Mouse (Mus musculus) spleen, postnatal 4 days (tissue): ENCODE results near the gene Itga3.

Experiments used
- DNase-seq, 2 experiments: peaks; one replicate each; pipeline ENCODE4 v3.0.0; 2022; ENCODE audit warnings: low spot score in 2 of 2

The Itga3 gene

DNA sequence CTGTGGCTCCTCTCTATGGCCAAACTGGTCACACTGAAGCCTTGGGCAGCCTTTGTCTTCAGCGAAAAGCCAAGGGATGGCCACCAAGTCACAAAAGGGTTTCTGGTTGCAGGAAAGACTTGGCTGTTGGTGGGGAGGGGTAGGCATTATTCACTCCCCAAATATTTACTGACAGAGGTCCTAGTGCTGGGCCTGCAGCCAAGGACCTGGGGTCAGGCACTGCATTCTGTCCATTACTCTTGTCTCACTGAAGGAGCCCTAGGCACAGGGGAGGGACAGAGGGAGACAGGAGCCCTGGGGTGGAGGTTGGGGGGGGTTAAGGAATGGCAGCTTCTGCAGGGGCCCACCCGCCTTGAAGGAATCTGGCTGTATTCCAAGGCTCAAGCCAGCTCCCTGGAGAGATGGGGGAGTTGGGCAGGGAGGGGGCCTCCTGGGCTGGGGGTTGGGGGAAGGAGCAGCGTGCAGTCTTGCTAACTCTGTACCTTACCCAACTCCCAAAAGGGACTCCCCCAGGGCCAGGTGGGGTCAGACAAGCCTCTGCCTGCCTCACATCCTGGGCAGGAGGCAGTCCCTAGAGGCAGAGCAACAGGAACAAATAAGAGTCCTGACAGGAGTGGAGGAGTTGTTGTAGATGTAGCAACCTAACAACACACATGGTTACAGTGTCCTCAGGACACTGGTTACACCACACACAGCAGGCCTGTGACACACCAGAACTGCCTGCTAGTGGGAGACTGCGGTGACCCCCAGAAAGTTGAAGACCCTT lies 20.2 kb upstream of the Itga3 start:
- no peak for DNase-seq

DNA sequence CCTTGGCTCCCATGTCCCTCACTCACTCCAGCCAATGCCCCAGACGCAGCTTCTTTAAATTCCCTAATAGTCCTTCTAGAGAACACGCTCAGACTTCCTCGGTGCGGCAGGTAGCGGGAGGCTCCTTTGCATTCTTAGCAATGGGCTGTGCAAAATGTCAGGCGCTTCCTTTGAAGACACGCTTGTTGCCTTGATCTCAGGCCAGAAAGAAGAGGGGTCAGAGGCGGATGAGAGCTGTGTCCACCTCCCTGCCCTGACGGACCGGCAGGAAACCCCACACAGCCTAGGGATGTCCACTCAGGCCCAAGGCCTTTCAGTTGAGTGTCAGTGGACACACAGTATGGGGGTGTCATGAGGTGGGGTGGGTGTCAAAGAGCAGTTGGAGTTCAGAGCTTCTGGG lies 19.0 kb upstream of the Itga3 start:
- no peak for DNase-seq

DNA sequence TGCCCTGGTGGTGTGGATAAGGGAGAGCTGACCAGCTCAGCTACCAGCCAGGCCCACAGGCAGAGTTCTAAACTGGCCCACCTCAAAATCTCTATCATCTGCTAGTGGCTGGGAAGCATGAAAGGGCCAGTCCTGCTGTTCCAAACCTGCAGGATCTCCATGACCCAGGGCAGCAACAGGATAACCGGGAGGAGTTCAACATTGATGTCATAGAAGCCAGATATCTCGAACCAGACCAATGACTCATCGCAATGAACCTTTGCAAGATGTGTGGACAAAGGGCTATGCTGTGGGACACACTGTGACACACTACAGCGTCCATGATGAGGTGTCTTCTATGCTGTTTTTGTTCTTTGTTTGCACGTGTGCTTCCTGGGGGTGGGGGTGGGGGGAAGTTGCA lies 16.5 kb upstream of the Itga3 start:
- DNase-seq = no peak

DNA sequence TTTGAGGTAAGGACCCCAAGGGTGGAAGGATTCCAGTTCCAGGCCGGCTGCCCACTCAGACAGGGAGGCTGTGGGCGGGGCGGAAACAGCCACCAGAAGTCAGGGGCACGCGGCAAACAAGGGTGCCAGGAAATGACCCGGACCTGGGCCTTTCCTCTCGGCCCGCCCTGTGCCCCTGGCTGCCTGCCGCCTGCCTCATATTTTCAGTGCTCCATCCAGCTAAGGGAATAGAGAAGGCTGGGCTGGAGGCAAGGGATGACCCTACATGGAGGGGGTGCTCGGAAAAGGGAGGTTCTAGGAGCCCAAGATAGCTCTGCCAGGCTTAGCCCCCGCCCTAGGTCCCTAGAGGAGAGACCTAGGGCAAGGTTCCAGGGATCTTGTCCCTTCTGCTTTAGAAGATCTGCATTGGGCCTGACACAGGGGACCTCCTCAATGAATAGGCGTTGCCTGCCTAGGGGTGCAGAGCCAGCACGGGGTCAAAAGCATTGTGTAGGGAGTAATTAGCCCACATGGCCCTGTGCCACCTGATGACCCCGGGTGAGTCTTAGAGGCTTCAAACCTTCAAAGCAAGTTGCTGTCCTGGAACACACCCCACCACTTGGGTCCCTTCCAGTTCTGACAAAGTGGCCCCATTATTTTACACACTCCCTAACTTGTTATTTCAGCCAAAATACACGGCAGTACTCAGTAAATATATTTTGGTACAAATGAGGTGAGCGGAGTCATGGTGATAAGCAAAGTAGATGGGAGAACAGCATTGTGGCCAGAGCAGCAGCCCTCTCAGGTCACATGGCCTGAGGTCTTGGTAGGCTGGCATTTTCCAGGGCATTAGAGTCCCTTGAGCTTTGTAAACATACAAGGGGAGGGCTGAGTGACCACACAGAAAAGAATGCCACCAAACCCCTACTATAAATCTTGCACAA lies 12.5 kb upstream of the Itga3 start:
- DNase-seq = no peak

DNA sequence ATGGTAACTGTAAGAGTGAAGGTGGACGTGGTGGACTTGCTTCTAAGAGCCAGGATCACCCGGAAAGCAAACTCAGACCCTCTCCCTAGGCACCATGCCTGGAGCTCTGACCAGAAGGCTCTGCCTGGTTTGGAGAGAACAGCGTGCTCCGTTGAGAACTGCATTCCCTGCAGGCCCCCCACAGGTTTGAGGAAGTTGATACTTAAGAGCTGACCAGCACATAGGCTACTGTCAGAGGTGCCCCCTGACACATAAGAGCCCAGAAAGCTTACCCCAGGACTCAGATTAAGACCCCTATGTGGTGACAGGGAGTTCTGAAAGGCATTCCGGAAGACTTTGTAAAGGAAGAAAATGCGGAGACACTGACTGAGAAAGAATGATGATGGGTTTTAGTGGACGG lies 11.7 kb upstream of the Itga3 start:
- DNase-seq = no peak

DNA sequence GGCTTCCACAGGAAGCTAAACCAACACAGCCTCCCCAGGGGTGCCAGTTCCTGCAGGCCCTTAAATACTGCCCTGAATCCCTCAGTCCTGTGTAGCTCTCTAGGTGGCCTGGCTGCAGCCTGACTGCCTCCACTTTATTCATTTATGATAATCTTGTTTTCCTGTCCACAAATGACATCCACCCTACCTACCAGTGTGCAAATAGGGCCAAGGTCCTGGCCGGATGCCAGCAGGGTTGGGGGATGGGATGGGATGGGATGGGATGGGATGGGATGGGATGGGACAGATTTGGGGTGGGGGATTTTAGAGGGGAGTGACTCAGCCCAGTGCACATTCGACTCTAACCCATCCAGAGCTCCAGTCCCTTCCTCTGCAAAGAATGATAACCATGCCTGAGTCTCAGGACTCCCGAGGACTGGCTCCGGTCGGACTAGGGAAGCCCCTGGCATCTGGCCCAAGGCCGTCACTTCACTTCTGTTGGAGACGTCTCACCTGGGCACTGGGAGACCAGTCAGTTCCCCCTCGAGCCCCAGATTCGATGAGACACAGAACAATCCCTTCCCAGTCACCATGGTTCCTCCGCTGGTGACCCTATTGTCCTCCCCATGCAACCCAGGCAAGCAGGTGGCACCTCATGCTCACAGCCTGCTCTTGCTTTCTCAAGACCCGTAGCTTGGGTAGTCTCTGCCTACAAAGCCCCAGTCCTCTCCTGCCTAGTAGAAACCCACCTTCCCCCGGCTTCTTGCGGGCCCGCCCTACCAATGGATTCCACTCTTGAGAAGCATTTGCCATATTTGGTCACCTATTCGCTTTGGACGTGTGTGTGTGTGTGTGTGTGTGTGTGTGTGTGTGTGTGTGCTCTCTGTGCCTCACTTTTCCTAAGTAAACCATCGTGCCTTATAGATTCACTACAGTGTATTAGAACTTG lies 11.0 kb upstream of the Itga3 start:
- DNase-seq = no peak

DNA sequence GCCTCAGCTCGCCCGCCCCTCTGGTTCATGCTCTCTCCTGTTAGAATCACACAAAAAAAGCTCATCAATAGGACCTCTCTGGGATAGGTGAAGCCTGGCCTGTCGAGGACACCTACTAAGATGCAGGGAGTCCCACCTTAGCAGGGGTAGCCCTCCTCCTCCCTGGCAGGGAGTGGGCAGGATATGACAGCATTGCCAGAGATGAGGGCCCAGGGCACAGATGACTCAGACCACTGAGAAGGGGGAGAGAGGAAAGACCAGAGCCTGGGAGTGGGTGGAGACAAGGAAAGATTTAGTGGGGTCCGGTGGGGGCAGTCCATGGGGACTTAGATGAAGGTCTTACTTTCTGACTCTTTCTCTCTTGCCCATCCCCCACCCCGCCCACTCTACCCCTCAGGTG lies 9.6 kb upstream of the Itga3 start:
- DNase-seq = no peak

DNA sequence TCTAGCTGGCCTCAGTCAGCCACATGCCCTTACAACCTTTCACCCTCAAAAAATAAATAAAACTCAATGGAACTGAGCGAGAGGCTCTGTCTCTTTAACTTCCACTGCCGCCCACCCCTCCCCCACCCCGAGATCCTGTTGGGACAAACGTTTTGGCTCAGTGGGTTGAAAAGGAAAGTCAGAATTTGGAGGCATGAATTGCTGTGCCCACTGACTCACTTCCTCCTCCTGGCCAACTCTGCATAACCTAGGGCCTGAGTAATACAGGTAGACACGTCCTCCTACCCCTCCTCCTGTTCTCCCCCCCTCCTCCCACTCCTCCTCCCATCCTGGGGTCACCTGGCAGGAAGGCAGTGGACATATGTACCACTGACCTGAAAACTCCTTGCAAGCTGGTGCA lies 9.1 kb upstream of the Itga3 start:
- DNase-seq = no peak

DNA sequence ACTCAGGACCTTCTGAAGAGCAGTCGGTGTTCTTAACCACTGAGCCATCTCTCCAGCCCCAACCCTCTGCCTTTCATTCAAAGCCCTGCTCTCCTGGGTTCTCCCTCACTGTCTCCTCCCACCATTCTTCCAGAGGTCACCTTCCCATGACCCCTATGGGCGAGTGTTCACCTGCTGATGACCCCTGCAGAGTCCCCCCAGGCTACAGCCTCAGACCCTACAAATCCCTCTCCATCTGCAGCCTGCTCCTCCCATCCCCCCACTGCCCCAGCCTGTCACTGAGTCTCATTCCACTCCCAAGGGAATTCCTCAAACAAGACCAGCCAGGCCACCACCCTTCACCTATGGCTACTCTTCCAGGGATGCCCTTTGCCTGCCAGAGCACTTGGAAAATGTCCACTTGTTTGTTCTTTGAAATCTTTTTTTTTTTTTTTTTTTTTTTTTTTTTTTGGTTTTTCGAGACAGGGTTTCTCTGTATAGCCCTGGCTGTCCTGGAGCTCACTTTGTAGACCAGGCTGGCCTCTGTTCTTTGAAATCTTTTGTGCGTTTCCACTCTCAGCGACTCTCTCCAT lies 8.3 kb upstream of the Itga3 start:
- DNase-seq = no peak

DNA sequence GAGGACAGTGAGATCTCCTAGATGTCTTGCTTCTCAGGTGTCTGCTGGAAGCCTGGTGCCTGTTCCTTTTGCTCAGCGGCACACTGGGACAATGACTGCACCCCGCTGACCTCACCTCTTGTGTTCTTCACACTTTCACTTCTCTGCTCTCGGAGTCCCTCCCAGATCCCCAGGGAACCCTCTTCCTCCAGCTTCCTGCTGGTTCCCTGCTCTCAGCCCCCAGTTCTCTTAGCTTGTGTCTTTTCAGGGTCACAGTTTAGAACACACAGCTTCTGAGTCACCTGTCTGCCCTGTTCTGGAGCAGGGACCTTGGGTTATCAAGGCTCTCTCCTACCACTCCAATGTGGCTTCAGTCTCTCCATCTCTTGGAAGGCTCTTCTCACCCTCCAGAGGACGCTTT lies 7.6 kb upstream of the Itga3 start:
- DNase-seq = no peak

DNA sequence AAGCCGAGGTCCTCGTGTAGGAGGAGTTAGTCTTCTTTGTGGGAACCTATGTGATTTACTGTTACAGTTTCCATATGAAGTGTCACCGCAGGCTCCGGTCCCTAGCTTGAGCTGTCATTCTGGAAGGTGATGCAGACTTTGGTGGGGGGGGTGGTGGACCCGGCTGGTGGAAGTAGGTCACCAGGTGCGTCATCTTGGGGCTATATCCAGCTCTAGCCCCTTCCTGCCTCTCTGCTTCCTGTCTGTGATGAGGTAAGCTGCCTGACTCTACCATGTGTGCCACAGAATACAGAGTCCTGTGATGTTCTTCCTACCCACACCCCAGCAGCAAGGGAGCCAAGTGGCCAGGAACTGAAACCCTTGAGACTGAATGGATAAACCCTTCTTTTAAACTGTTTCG lies 6.3 kb upstream of the Itga3 start:
- DNase-seq = no peak

DNA sequence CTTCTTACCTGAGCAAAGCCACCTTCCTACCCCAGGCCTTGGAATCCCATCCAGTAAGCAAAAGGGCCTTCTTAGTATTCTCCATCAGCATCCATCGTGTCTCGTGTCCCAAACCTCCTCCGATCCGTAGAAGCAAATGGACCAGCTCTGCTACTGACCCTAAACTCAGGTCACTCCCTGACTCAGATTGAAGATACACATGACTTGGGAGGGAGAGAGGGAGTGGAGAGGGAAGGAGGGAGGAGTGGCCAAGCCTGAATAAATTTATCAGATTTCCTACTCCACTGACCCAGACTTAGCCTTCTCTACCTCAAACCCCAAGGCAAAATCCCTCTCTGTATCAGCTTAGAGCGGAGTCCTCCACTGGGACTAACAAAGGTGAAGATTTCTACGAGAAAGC lies 4.2 kb upstream of the Itga3 start:
- no peak for DNase-seq

DNA sequence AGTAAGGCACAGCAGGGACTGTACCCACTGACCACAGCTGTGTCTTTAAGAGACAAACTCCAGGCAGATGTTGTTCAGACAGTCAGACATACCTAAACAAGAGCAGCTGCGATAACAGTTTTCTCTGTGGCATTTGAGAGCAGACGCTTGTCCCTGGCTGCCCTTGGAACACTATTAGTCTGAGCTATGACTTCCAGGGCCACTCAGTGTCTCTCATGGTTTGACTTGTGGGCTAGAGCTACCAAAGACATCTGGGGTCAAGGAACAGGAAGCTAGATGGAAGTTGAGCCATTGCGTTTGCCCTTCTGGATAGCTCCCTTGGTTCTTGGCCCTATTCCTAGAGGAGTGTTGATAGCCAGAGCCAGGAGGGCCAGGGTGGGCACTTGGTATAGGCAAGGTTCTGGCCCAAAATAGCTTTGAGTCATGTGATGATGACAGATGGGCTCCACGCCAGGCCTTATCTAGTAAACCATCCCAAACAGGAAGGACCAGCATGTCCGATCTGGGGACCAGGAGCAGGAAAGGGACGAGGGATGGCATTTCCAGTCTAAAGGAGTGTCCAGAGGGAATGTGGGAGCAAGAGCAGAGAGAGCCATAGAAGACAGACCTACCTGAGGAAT lies 2.8 kb upstream of the Itga3 start:
- no peak for DNase-seq

DNA sequence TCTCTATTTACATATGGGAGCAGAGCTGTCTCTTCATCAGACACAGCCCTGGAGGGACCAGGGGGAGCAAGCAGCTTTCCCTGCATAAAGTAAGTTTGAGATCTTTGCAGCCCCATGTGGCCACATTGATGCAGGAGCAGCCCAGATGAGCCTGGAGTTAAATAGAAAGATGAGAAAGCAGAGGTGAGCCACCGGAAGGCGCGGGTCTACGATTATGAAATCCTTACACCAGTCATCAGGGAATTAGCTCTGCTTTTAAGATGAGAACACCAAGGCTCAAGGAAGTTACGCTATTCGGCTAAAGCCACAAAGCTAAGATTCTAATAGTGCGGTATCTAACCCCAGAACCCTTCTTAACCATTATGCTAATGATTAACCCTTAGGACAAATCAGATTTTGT lies 1.4 kb upstream of the Itga3 start:
- no peak for DNase-seq

DNA sequence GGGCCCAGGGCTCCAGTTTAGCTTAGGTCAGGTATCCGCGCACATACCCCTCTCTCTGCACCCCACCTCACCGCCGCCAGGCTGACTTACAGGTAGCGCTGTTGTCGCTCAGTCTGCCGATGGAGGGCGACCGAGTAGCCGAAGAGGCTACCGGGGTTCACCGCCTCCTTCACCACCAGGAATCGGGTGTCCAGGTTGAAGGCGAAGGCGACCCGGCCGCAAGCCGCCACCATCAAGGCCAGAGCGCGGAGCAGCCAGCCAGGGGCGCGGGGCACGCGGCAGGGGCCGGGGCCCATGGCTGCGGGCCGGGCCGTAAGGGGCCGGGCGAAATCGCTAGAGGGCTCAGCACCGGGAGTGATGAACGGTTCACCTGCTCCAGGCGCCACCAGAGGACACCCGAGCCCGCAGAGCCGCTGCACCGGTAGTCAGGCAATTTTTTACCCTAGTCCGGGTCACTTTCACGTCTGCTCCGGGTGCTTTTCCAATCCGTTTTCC lies 513 bp downstream of the Itga3 start:
- DNase-seq = no peak

DNA sequence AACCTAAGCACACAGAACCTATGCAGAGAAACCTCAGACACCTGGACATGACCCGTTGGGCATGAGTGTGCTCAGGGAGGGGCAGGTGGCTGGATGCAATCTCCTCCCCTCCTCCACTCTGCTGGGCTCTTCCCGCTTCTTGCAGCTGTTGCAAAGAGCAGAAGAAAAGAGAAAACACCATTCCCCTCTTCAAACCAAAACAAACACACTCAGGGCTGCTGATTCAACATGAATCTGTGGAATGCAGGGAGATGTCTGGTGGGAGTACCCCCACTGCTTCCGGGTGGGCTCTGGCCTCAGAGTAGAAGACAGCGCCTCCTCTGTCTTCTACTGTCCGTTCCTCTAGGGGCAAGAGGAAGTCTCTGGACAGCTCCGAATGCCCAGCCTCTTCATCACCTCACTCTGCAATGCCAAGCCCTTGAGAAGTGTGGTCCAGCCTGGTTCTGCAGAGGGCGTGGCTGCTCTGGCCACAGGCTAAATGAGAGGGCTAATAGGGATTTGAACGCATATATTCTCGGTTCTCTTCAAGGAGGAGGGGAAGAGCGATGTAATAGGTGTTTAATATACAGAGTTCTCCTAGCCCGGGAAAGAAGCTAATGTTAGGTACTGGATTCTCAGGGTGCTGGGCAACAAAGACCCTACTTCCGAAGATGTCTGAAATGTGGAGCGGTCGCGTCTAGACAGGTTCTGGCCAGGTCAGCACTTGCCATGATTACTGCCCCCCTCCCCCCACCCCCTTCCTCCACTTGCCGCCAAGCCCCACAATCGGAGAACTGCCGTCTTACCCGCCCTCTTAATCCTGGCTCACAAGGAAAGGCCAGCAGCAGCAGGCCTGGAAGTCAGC lies 1.2 kb downstream of the Itga3 start:
- DNase-seq = no peak

DNA sequence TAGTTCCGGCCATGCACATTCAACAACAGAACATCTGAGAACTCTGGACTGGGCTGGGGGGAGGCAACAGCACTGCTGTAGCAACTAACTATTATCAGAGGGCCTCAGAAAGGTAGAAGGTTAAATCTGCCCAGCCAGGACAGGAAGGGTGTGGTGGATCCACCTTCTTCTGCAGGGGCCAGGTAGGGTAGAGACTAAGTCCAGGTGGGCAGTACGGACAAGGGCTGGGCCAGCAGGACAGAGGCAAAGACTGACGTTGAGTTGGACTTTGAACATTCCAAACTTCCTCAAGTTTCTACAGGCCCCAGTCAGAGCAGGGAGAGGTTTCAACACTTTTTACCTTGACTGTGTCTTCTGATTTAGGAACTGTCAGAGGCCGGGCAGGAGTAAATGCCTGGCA lies 1.9 kb downstream of the Itga3 start:
- no peak for DNase-seq

DNA sequence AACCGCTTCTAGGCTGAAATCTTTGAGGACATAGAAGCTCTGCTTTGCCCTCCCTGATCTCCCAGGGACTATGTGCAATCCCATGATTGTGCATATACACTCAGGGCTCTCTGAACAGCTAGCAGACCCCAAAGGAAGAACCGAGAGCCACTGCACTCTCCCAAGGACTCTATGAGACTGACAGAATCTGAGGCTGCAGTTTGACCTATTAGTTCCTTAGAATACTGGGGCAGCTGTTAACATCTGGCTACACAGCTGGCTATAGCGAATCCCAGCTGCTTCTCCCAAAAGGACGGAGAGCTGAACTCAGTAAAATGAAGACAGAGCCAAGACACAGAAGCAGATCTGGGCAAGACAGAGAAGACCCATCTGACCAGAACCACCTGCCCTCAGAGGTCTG lies 2.8 kb downstream of the Itga3 start:
- no peak for DNase-seq

DNA sequence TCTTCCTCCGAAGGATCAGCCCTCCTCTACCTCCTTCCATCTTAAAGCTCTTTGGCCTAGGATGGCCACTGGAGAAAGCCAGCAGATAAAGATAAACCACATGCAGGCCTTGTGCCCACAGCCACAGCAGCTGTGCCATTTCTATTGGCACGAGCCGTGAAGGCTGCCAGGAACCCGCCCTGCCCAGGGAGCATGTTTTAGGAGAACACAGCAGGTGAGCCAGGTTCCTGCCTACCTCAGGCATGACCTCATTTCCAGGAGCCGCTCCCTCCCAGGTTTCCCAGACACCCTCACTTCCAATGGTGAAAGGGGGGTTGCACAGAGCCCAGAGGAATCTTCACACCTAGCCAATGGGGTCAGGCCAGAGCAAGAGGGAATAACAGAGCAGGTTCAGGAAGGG lies 3.8 kb downstream of the Itga3 start:
- no peak for DNase-seq

DNA sequence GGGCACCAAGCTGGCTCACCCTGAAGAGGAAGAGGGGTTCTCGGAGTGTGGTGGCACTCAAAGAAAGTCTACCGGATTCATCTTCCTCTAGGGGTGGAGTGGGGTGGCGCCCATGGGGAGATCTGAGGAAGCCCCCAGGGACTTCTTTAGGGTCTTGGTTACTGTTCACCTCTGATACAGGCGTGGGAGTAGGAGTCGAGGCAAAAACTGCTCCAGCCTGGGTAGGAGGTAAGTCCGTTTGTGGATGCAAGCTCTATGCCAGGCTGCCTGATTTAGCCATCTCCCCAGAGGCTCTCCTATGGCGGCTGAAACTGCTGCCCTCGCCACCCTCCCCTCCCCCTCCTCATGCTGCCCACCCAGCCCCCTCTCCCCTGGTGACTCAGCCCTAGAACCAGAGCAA lies 4.5 kb downstream of the Itga3 start:
- DNase-seq = no peak
